Mouse (Mus musculus) embryonic facial prominence, embryonic 15.5 days (tissue): ENCODE results near the gene Hmgcs2. TPM values are rescaled to one million over a fixed set of nuclear protein-coding genes. Genes with fewer than 3 reads are reported as not detected.
"Not testable (repeated sequence)": the region's sequence is repeated elsewhere in the genome, so short reads cannot be mapped to it uniquely, and the experiment has no call there.

Experiments
- ATAC-seq: fragments of 200-750 bp; cut with Nextera tagmentation; 2 replicates; pipeline ENCODE4 v1.8.0; 2017; ENCODE audit warnings: low read depth, moderate TSS enrichment; ENCODE audit not compliant: insufficient number of reproducible peaks, low FRiP score, low TSS enrichment
- H3K27ac ChIP-seq: fragments of 300-500 bp; sonication (generic); replicated peaks from 2 replicates; pipeline ENCODE4 v1.5.1; 2015; ENCODE audit warnings: mild to moderate bottlenecking, inconsistent platforms
- H3K27me3 ChIP-seq: fragments of 300-500 bp; sonication (generic); 2 replicates; pipeline ENCODE4 v1.6.1; 2015; ENCODE audit warnings: inconsistent platforms
- H3K36me3 ChIP-seq: fragments of 300-500 bp; sonication (generic); 2 replicates; pipeline ENCODE4 v1.6.1; 2015; ENCODE audit warnings: mild to moderate bottlenecking, inconsistent platforms
- H3K4me1 ChIP-seq: fragments of 300-500 bp; sonication (generic); 2 replicates; pipeline ENCODE4 v1.6.1; 2015; ENCODE audit warnings: inconsistent platforms
- H3K4me2 ChIP-seq: fragments of 300-500 bp; sonication (generic); replicated peaks from 2 replicates; pipeline ENCODE4 v1.6.1; 2015; ENCODE audit warnings: mild to moderate bottlenecking, inconsistent platforms
- H3K4me3 ChIP-seq: fragments of 300-500 bp; sonication (generic); replicated peaks from 2 replicates; pipeline ENCODE4 v1.5.1; 2015; ENCODE audit warnings: mild to moderate bottlenecking, inconsistent platforms
- H3K9ac ChIP-seq: fragments of 300-500 bp; sonication (generic); 2 replicates; pipeline ENCODE4 v1.6.1; 2015; ENCODE audit warnings: inconsistent platforms
- H3K9me3 ChIP-seq: fragments of 300-500 bp; sonication (generic); replicated peaks from 2 replicates; pipeline ENCODE4 v1.6.1; 2016; ENCODE audit warnings: inconsistent platforms
- WGBS: fragments of 180-500 bp; shearing (Covaris S2); methylation state at CpG from one replicate; pipeline ENCODE4 v1.1.7; 2015; 5-methylcytosine and 5-hydroxymethylcytosine counted together
- polyA plus RNA-seq: library from polyadenylated mRNA; unstranded; fragments of >200 nt; fragmentation: Nextera tagmentation; extraction: Ambion mirVana; gene quantifications from 2 replicates; pipeline ENCODE4 v1.2.1, GENCODE M21; 2015

The Hmgcs2 gene
- polyA plus RNA-seq, 1 experiment from 2014 or later: 6.4 TPM

DNA sequence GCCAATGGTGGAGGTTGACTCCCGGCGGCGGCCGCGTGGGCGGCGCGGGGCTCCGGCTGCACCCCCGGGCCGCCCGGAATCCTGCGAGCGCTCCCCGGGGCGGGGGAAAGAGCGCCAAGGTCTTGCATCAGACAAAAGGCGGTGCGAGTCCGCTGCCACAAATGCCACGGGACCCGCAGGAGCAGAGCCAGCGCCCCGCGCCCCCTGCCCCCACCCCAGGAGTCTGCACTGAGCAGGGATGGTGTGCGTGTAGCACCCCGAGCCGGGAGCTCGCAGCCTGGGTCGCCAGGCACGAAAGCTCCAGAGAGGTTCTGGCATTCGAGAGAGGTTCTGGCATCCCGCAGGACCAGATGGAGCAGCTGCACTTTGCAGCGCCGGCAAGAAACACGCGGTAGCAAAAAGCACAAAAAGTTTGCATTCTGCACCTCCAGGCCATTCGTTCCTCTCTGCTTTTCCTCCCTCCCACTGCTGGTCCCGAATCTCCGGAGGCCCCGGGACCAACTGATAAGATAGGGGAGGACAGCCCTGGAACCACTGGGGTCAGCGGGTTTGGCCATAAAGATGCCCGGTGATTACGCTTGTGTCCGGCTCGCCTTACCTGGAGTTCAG lies 59.0 kb downstream of the Hmgcs2 start:
- peaks cover 32% of the 10 kb centered on the region for H3K4me1 ChIP-seq
- peak; percentile 71 for ATAC-seq
- H3K9ac ChIP-seq: peak overlapping the region; percentile 31
- peak overlapping the region; percentile 72 for H3K27ac ChIP-seq
- H3K4me3 ChIP-seq: peak overlapping the region; percentile 72
- H3K4me2 ChIP-seq: peak overlapping the region; percentile 80
- H3K9me3 ChIP-seq: no peaks in the 10 kb centered on the region
- WGBS: under 1% methylated on average over 46 of the region's 46 CpGs
- H3K27me3 ChIP-seq: no peaks in the 10 kb centered on the region
- no peaks in the 10 kb centered on the region for H3K36me3 ChIP-seq

GRCm38 (mm10) chr3:98339706-98340109 lies 59.5 kb downstream of the Hmgcs2 start, which contains the start of gene Phgdh:
Gene Phgdh, minus strand, starts transcription at chr3:98339990.
- ATAC-seq: peak; percentile 80
- not testable (repeated sequence) for H3K27me3 ChIP-seq, H3K36me3 ChIP-seq, H3K9me3 ChIP-seq
- H3K9ac ChIP-seq: peak within 1 kb of the TSS; percentile 31
- peak within 1 kb of the TSS; percentile 80 for H3K4me2 ChIP-seq
- WGBS: 1% methylated on average over 10 of the region's 10 CpGs
- peak within 1 kb of the TSS; percentile 72 for H3K4me3 ChIP-seq
- H3K4me1 ChIP-seq: peaks cover 32% of the 10 kb centered on the region
- peak within 1 kb of the TSS; percentile 72 for H3K27ac ChIP-seq

DNA sequence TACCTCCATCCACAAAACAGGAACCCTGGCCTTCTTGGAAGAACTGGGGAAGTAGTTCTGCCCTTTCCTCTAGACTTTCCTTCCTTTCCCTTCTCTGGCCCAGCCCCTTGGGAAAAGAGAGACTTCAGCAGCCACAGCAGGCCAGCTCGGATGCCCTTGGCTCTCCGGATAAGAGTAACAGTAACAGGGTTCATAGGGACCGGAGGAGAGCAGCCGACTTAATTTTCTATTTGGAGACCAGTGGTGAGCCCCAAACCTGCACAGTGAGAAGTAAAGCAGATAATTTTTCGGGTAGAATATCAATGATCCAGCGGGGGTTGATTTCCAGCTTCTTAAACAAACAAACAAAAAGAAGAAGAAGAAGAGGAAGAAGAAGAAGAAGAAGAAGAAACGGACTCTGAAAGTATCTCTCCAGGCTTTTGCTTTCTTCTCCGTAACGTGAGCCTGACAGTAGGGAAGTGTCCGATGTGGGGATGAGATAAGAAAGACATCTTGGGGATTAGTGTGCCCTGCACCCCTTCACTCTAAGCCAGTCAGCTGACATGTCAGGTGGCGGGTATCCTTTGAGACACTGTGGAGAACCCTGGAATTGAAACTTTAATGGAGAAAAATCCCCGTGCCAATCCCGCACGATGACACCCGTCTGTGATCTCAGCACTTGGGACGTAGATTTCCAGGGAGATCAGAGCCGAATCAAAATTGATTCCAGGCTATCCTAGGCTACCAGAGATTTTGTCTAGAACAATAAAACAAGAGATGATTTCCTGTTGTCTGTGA lies 60.8 kb downstream of the Hmgcs2 start:
- Histone ChIP-seq H3K9me3 (no peaks in the 10 kb centered on the region), H3K9ac (no peak overlapping the region), H3K4me1 (peaks cover 27% of the 10 kb centered on the region), H3K27ac (no peak overlapping the region), H3K36me3 (no peaks in the 10 kb centered on the region), H3K4me3 (no peak overlapping the region), H3K4me2 (no peak overlapping the region), H3K27me3 (no peaks in the 10 kb centered on the region)
- 75% methylated on average over 17 of the region's 17 CpGs for WGBS
- no peak for ATAC-seq

DNA sequence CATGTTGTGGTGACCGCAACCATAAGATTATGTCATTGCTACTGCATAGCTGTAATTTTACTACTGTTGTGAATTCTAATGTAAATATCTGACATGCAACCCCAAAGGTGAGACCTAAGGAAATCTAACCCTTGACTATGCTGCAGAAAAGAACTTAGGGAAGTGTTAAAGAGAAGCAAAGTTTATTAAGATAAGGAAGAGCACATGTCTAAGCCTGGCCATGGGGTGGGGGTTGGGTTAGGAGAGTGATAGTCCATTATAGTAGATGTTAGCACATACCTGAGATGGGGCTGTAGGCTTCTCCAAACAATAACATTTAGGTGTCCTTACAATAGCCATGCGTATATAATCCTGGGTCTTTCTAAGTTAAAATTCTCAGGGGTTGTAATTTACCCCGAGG lies 63.0 kb downstream of the Hmgcs2 start:
- Histone ChIP-seq H3K4me3 (no peak overlapping the region), H3K9me3 (no peaks in the 10 kb centered on the region), H3K4me2 (no peak overlapping the region), H3K36me3 (no peaks in the 10 kb centered on the region), H3K9ac (no peak overlapping the region), H3K4me1 (peaks cover 4% of the 10 kb centered on the region; the same call in 1 of the 2 replicates), H3K27me3 (no peaks in the 10 kb centered on the region), H3K27ac (no peak overlapping the region)
- ATAC-seq: no peak
- 76% methylated on average over 3 of the region's 3 CpGs for WGBS

DNA sequence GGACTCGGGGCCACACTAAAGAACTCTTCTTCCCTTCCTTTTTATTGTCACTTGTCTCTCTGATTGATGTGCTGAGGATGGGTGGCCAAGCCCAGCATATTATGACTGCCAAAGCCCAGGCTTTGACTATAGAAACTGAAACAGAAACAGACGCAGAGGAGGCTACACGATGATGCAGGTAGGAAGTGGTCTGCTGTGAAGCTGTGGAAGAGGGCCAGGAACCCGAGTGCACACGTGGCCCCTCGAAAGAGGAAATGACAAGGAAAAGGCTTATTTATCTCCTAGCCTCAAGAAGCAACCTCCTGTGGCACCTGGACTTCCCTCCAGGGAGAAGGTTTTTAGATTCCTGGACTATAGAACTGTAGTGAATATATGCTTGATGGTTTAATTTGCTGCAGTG lies 67.9 kb downstream of the Hmgcs2 start:
- Histone ChIP-seq H3K4me2 (no peak overlapping the region), H3K9ac (no peak overlapping the region), H3K36me3 (no peaks in the 10 kb centered on the region), H3K4me1 (no peaks in the 10 kb centered on the region), H3K9me3 (no peaks in the 10 kb centered on the region), H3K27me3 (no peaks in the 10 kb centered on the region), H3K27ac (no peak overlapping the region), H3K4me3 (no peak overlapping the region)
- no peak for ATAC-seq
- 85% methylated on average over 6 of the region's 6 CpGs for WGBS

DNA sequence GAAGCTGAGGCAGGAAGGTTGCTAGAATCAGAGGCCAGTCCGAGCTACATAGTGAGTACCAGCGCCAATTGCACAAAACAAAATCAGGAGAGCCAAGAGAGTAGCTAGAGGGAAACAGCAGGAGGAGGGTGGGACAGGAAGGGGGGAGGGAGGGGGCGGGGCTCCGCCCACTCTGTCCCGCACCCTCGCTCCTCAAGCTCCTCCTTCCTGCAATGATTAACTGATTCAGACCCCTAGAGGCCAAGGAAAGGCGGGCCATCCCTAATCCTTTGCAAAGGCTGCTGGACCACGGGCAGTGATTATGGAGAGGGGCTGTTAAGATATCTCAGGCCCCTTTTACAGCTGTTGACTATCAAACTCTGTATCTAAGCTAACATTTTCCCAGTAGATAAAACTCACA lies 68.5 kb downstream of the Hmgcs2 start:
- Histone ChIP-seq H3K4me2 (no peak overlapping the region), H3K4me3 (no peak overlapping the region), H3K27ac (no peak overlapping the region), H3K9ac (no peak overlapping the region), H3K27me3 (no peaks in the 10 kb centered on the region), H3K9me3 (no peaks in the 10 kb centered on the region), H3K4me1 (no peaks in the 10 kb centered on the region), H3K36me3 (no peaks in the 10 kb centered on the region)
- 26% methylated on average over 8 of the region's 8 CpGs for WGBS
- no peak for ATAC-seq

- no peak overlapping the region for H3K4me2 ChIP-seq
- 25% methylated on average over 7 of the region's 7 CpGs for WGBS
- H3K27me3 ChIP-seq: no peaks in the 10 kb centered on the region
- ATAC-seq: no peak
- no peaks in the 10 kb centered on the region for H3K36me3 ChIP-seq
- H3K9ac ChIP-seq: no peak overlapping the region
- H3K4me3 ChIP-seq: no peak overlapping the region
- H3K4me1 ChIP-seq: 0 out of 2 replicates have a peak, but pooled peaks cover 5% of the 10 kb centered on the region
- H3K9me3 ChIP-seq: no peaks in the 10 kb centered on the region
- no peak overlapping the region for H3K27ac ChIP-seq
Observed at GRCm38 (mm10) chr3:98353892-98354291, 73.7 kb downstream of the Hmgcs2 start.

GRCm38 (mm10) chr3:98355344-98356025 lies 75.2 kb downstream of the Hmgcs2 start:
- 0 out of 2 replicates have a peak overlapping the region, but pooled peaks have one; percentile 39 for H3K27ac ChIP-seq
- no peak overlapping the region for H3K4me3 ChIP-seq
- 0 out of 2 replicates have a peak, but pooled peaks cover 5% of the 10 kb centered on the region for H3K4me1 ChIP-seq
- H3K4me2 ChIP-seq: no peak overlapping the region
- H3K27me3 ChIP-seq: no peaks in the 10 kb centered on the region
- WGBS: 41% methylated on average over 10 of the region's 10 CpGs
- peak; percentile 65 for ATAC-seq
- no peak overlapping the region for H3K9ac ChIP-seq
- no peaks in the 10 kb centered on the region for H3K9me3 ChIP-seq
- no peaks in the 10 kb centered on the region for H3K36me3 ChIP-seq

DNA sequence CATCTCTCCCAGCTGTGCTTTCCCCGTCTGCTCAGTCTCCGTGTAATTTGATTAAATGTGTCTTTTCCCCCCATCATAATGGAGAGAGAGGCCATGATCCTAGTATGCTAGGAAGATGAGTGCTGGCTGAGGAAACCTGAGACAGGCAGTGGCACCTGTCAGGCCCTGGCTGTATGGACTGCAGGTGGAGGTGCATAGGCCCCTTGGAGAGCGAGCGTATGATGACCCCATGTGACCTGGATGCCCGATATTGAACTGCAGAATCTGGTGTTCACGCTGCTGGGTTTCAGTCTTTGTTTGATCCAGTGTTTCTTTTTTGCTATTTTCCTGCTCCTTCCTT lies 75.8 kb downstream of the Hmgcs2 start:
- H3K4me2 ChIP-seq: no peak overlapping the region
- peak; percentile 43; the same call in 1 of the 2 replicates for ATAC-seq
- H3K36me3 ChIP-seq: no peaks in the 10 kb centered on the region
- H3K4me3 ChIP-seq: no peak overlapping the region
- H3K27me3 ChIP-seq: no peaks in the 10 kb centered on the region
- no peak overlapping the region for H3K9ac ChIP-seq
- H3K27ac ChIP-seq: no peak overlapping the region
- no peaks in the 10 kb centered on the region for H3K9me3 ChIP-seq
- H3K4me1 ChIP-seq: 0 out of 2 replicates have a peak, but pooled peaks cover 5% of the 10 kb centered on the region
- 32% methylated on average over 6 of the region's 6 CpGs for WGBS

DNA sequence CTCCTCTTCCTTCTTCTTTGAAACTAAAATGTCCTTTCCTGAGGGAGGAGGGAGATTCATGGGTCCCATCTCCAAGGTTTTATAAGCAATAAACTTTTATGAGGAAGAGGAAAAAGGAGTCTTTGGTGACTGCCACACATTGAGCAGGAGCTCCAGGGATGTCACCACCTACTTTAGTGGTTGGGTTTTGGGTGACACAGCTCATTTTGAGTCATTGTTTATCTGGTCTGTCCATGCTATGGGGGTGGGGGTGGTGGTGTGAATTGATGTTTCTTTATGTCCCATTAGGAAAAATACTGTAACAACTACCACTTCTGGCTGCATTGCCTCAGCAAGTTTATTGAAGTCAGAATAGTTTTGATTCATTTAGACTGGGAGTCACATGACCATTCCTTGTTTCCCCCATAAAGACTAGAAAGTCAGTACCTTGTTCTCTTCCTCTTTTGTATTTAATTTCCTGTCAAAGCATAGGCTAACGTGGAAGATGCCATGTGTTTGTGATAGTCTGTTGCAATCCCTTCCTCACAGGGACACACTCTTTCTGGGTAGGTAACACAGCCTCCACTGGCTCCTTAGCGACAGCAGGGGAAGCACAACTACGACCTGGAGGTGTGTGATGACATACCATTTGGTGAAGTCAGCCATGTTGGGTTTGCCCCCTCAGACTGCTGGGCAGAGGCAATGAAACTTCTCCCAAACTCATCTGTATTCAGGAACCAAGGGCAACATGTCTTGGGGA lies 76.6 kb downstream of the Hmgcs2 start:
- 73% methylated on average over 3 of the region's 3 CpGs for WGBS
- no peak overlapping the region for H3K27ac ChIP-seq
- H3K9ac ChIP-seq: no peak overlapping the region
- no peaks in the 10 kb centered on the region for H3K27me3 ChIP-seq
- no peak overlapping the region for H3K4me2 ChIP-seq
- H3K4me1 ChIP-seq: 0 out of 2 replicates have a peak, but pooled peaks cover 5% of the 10 kb centered on the region
- no peak overlapping the region for H3K4me3 ChIP-seq
- H3K9me3 ChIP-seq: no peaks in the 10 kb centered on the region
- no peak for ATAC-seq
- H3K36me3 ChIP-seq: no peaks in the 10 kb centered on the region
